Comparison of ENCODE assay signal across 7 mouse cellular contexts in the genomic region with DNA sequence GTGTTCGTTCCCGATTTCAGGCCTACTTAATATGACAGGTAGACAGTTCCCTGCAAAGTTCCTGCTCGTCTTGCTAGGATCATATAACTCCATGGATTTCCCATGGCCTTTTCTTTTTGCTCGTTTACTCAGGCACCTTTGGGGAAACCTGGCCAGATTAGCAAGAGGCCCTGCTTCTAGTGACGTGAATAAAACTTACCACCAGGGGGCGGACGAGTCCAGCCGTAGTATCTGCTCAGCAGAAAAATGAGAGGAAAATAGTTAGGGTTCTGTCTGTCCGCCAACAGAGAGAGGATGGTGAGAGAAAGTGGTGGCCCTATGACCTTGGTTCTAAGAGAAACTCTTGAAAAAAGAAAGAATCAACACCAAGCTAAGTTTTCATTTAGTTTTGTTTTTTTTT. TPM values are rescaled to one million over a fixed set of nuclear protein-coding genes. Genes with fewer than 3 reads are reported as not detected.
A peak's percentile ranks its signal among the peaks of the same experiment; 100 is the strongest.
DNase-seq lines count a peak whose midpoint lies in the region; ATAC-seq and TF ChIP-seq lines count a peak whose summit lies in the region.

No protein-coding gene starts in this region.

- H3K4me2 ChIP-seq in forebrain, postnatal 0 days (ENCODE audit: low read depth): no peak overlapping the region

- H3K4me1 ChIP-seq in forebrain, postnatal 0 days (ENCODE audit: insufficient read depth): no peaks in the 10 kb centered on the region
- no peaks in the 10 kb centered on the region for H3K4me1 ChIP-seq in lung, adult 2 months (ENCODE audit: control insufficient read depth, insufficient read depth, low read length)

- WGBS in forebrain, postnatal 0 days: 31% methylated on average over 9 of the region's 9 CpGs
- WGBS in lung, adult 2 months: 32% methylated on average over 9 of the region's 9 CpGs

- TF ChIP-seq CTCF in brain, embryonic 14.5 days (IDR thresholded peaks at IDR 0.05; ENCODE audit: borderline replicate concordance, extremely low read depth, insufficient read depth, insufficient read length): peak; percentile 77; the same call in 1 of the 2 replicates
- TF ChIP-seq CTCF in forebrain, postnatal 0 days (IDR thresholded peaks at IDR 0.05; ENCODE audit: low read depth): peak; percentile 83
- TF ChIP-seq CTCF in lung, adult 2 months (IDR thresholded peaks at IDR 0.05; ENCODE audit: insufficient read depth, low read length): peak; percentile 69

- no peak overlapping the region for H3K4me3 ChIP-seq in forebrain, postnatal 0 days (ENCODE audit: low read depth, low read length)
- no peak overlapping the region for H3K4me3 ChIP-seq in lung, adult 2 months (replicated peaks; ENCODE audit: extremely low read depth, low read depth, low read length)

- no peak overlapping the region for H3K9ac ChIP-seq in forebrain, postnatal 0 days

- H3K9me3 ChIP-seq in forebrain, postnatal 0 days (ENCODE audit: low read length): 0 out of 2 replicates have a peak, but pooled peaks cover 3% of the 10 kb centered on the region

- H3K27ac ChIP-seq in forebrain, postnatal 0 days (ENCODE audit: low read depth, low read length): no peak overlapping the region

- H3K27me3 ChIP-seq in forebrain, postnatal 0 days (ENCODE audit: insufficient read depth, low read length): no peaks in the 10 kb centered on the region

- no peak for TF ChIP-seq POLR2A in brain, embryonic 14.5 days (IDR thresholded peaks at IDR 0.05; ENCODE audit: borderline replicate concordance, extremely low read depth, insufficient read depth, insufficient read length, poor library complexity, severe bottlenecking)
- TF ChIP-seq POLR2A in lung, adult 2 months (IDR thresholded peaks at IDR 0.05; ENCODE audit: borderline replicate concordance, extremely low read depth, low read depth, low read length): no peak

- no peaks in the 10 kb centered on the region for H3K36me3 ChIP-seq in forebrain, postnatal 0 days (ENCODE audit: insufficient read depth)

- ATAC-seq in forebrain, postnatal 0 days: peak; percentile 43; the same call in 1 of the 2 replicates

- DNase-seq in A20 (ENCODE audit: low read depth, low spot score): peak; percentile 89
- DNase-seq in CD8-positive naive resting alpha-beta T cell, adult 2 months (ENCODE audit: low read depth in 2 of 2, low spot score in 2 of 2): peak; percentile 70 to 84
- DNase-seq in brain, embryonic 14.5 days (ENCODE audit: low read depth): peak; percentile 80
- DNase-seq in forebrain, postnatal 0 days: peak; percentile 81
- DNase-seq in kidney, postnatal 14 days: peak; percentile 79
- DNase-seq in lung, adult 2 months: peak; percentile 68
- DNase-seq in right cerebral cortex, postnatal 25 days: peak; percentile 58

RNA-seq across cellular contexts. Expression of a gene that starts 14.8 kb away (rescaled TPM):
- 0.35 and 0.56 TPM in 2 replicates for polyA plus RNA-seq in brain, embryonic 14.5 days (2012; rRNA removed)
- total RNA-seq in forebrain, postnatal 0 days (2014; rRNA removed): 1.7 and 2.5 TPM in 2 replicates
- 3.0 and 3.4 TPM in 2 replicates for polyA plus RNA-seq in forebrain, postnatal 0 days (2015; fragmentation: Nextera tagmentation; extraction: Ambion mirVana)
- polyA plus RNA-seq in lung, adult 2 months (2012; rRNA removed): 10.3 and 15.0 TPM in 2 replicates

RNA-seq across cellular contexts. Expression of a gene that starts 39.5 kb away (rescaled TPM):
- 18.4 and 25.4 TPM in 2 replicates for polyA plus RNA-seq in brain, embryonic 14.5 days (2012; rRNA removed)
- total RNA-seq in forebrain, postnatal 0 days (2014; rRNA removed): 40.2 and 45.7 TPM in 2 replicates
- polyA plus RNA-seq in forebrain, postnatal 0 days (2015; fragmentation: Nextera tagmentation; extraction: Ambion mirVana): 43.5 and 45.9 TPM in 2 replicates
- polyA plus RNA-seq in lung, adult 2 months (2012; rRNA removed): 0.70 and 0.76 TPM in 2 replicates

RNA-seq across cellular contexts. Expression of a gene that starts 50.1 kb away (rescaled TPM):
- polyA plus RNA-seq in brain, embryonic 14.5 days (2012; rRNA removed): 0.06 and 0.26 TPM in 2 replicates
- 0.31 and 0.86 TPM in 2 replicates for total RNA-seq in forebrain, postnatal 0 days (2014; rRNA removed)
- 1.1 and 1.2 TPM in 2 replicates for polyA plus RNA-seq in forebrain, postnatal 0 days (2015; fragmentation: Nextera tagmentation; extraction: Ambion mirVana)
- polyA plus RNA-seq in lung, adult 2 months (2012; rRNA removed): 3.2 and 12.0 TPM in 2 replicates

Comparison
In these comparisons a context has a peak if more than half of its experiments do, and no peak if none do; other contexts are left out.
1. RNA of a gene that starts 39.5 kb away (polyA plus RNA-seq): 43.5 to 45.9 TPM in forebrain, postnatal 0 days and 18.4 to 25.4 TPM in brain, embryonic 14.5 days; 0.70 to 0.76 TPM in lung, adult 2 months; every median in the first group is over 10 times any median in the second.
2. Peak in every context shown above with its lines, with median percentiles within 50 percentile points of each other: DNase-seq and CTCF ChIP-seq.